ENCODE assay signal across 8 mouse cellular contexts in the genomic region with DNA sequence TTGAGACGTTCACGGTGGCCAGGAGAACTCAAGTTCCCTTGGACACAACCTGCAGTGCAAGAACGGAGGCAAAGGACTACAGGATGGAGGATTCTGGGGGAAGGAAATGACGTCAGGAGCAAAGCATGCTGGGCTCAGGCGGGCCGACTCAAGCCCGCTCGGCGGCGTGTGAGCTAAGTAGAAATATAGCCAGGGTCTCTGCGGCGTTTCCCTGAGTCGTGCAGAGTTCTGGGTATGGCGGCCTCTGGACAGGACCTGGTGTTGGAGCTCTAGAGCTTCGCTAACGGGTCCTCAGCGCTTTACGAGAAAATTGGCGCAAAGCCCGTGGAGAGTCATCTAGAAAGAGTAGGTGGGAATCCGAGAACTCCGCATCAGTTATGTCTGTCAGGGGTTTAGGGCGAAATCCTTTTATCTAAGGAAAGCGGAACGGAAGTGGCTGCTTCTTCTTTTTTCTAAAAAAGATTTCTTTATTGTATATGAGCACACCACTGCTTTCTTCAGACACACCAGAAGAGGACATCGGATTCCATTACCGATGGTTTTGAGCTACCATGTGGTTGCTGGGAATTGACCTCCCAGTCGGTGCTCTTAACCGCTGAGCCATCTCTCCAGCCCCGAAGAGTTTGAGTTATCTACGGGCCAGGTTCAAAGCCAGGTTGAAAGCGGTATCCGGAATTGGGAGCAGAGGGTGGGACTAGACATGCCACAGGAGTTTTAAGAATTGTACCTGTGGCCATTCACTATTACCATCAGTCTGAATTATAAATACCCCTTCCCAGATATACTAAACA. TPM values are rescaled to one million over a fixed set of nuclear protein-coding genes. Genes with fewer than 3 reads are reported as not detected.
DNase-seq lines count a peak whose midpoint lies in the region; ATAC-seq and TF ChIP-seq lines count a peak whose summit lies in the region.

Gemin6 (plus strand) TSS at position 116 of the 791 bp plus-strand sequence.

- H3K27ac ChIP-seq in forebrain, embryonic 16.5 days (ENCODE audit: low read length) = peak within 1 kb of the TSS; percentile 85
- peak within 1 kb of the TSS; percentile 88 for H3K27ac ChIP-seq in lung, embryonic 15.5 days

- no peaks in the 10 kb centered on the region for H3K9me3 ChIP-seq in G1E (replicated peaks)
- no peaks in the 10 kb centered on the region for H3K9me3 ChIP-seq in forebrain, embryonic 16.5 days (ENCODE audit: control insufficient read depth, low read length)
- no peaks in the 10 kb centered on the region for H3K9me3 ChIP-seq in lung, embryonic 15.5 days

- H3K4me1 ChIP-seq in G1E (ENCODE audit: insufficient read depth, low read depth, low read length) = peaks cover 46% of the 10 kb centered on the region
- peaks cover 10% of the 10 kb centered on the region for H3K4me1 ChIP-seq in forebrain, embryonic 16.5 days (replicated peaks; ENCODE audit: control insufficient read depth, insufficient read depth, low read length)
- peaks cover 4% of the 10 kb centered on the region; the same call in 1 of the 2 replicates for H3K4me1 ChIP-seq in lung, embryonic 15.5 days

- H3K4me2 ChIP-seq in forebrain, embryonic 16.5 days (ENCODE audit: low read length) = peak within 1 kb of the TSS; percentile 81
- H3K4me2 ChIP-seq in lung, embryonic 15.5 days = peak within 1 kb of the TSS; percentile 63

- DNase-seq in G1E (ENCODE audit: low spot score) = peak; percentile 76
- peak; percentile 90 to 93 for DNase-seq in cerebellum, adult 18-20 months
- peak; percentile 84 for DNase-seq in heart, postnatal 4 days
- peak; percentile 83 to 84 for DNase-seq in layer of hippocampus, adult 8-10 months (ENCODE audit: low spot score in 2 of 2)
- peak; percentile 76 for DNase-seq in ovary, adult 18-20 months (ENCODE audit: low spot score)
- DNase-seq in thymus, postnatal 0 days (ENCODE audit: low spot score) = peak; percentile 92

- no peak for TF ChIP-seq CTCF in G1E (IDR thresholded peaks at IDR 0.05; ENCODE audit: low read depth, low read length)

- H3K9ac ChIP-seq in forebrain, embryonic 16.5 days (replicated peaks; ENCODE audit: low read depth, low read length) = peak within 1 kb of the TSS; percentile 68
- H3K9ac ChIP-seq in lung, embryonic 15.5 days = peak within 1 kb of the TSS; percentile 62

- no peaks in the 10 kb centered on the region for H3K27me3 ChIP-seq in G1E (ENCODE audit: insufficient read depth, low read length)
- no peaks in the 10 kb centered on the region for H3K27me3 ChIP-seq in forebrain, embryonic 16.5 days (replicated peaks; ENCODE audit: control insufficient read depth, insufficient read depth, low read length)
- no peaks in the 10 kb centered on the region for H3K27me3 ChIP-seq in lung, embryonic 15.5 days

- ATAC-seq in G1E (ENCODE audit: extremely low read depth, insufficient number of reproducible peaks, low FRiP score, poor library complexity, severe bottlenecking) = peak; percentile 86
- peak; percentile 99 for ATAC-seq in forebrain, embryonic 16.5 days
- peak; percentile 96 for ATAC-seq in lung, embryonic 15.5 days (ENCODE audit: borderline replicate concordance, extremely low read depth, low FRiP score, low TSS enrichment)

- WGBS in forebrain, embryonic 16.5 days = under 1% methylated on average over 33 of the region's 33 CpGs
- under 1% methylated on average over 33 of the region's 33 CpGs for WGBS in lung, embryonic 15.5 days

- peak within 1 kb of the TSS; percentile 71 for H3K4me3 ChIP-seq in G1E (ENCODE audit: low read depth, low read length)
- peak within 1 kb of the TSS; percentile 66 for H3K4me3 ChIP-seq in forebrain, embryonic 16.5 days (replicated peaks; ENCODE audit: low read length)
- peak within 1 kb of the TSS; percentile 57 for H3K4me3 ChIP-seq in lung, embryonic 15.5 days

- H3K36me3 ChIP-seq in G1E (replicated peaks) = peaks cover 23% of the 10 kb centered on the region
- H3K36me3 ChIP-seq in forebrain, embryonic 16.5 days (ENCODE audit: control insufficient read depth, insufficient read depth) = no peaks in the 10 kb centered on the region
- H3K36me3 ChIP-seq in lung, embryonic 15.5 days = peaks cover 3% of the 10 kb centered on the region; the same call in 1 of the 2 replicates

RNA-seq across cellular contexts. Expression of gene Gemin6, which starts in this region (rescaled TPM):
- total RNA-seq in G1E (2014; fragmentation: Nextera tagmentation) (28.8 and 30.9 TPM in 2 replicates), G1E (2017) (42.7 and 43.7 TPM in 2 replicates)
- polyA plus RNA-seq in G1E (2012) = 0.96 and 1.4 TPM in 2 replicates
- polyA plus RNA-seq in forebrain, embryonic 16.5 days (2015; fragmentation: Nextera tagmentation; extraction: Ambion mirVana) = 25.2 and 25.8 TPM in 2 replicates
- total RNA-seq in heart, postnatal 4 days (2021) = 1 to 10 TPM; 6.1 to 7.8 TPM
- 1 to 10 TPM; 4.9 to 6.5 (median 5.6) TPM for total RNA-seq in layer of hippocampus, adult 8-10 months (2022)
- 42.7 and 46.1 TPM in 2 replicates for polyA plus RNA-seq in lung, embryonic 15.5 days (2015; fragmentation: Nextera tagmentation; extraction: Ambion mirVana)
- polyA plus RNA-seq in thymus, postnatal 0 days (2015; fragmentation: Nextera tagmentation; extraction: Ambion mirVana) = 41.4 and 50.8 TPM in 2 replicates

Comparison
In these comparisons a context has a peak if more than half of its experiments do, and no peak if none do; other contexts are left out.
1. Peak in every context shown above with its lines: DNase-seq, ATAC-seq, H3K4me3 ChIP-seq and H3K27ac ChIP-seq.
2. RNA of gene Gemin6 (polyA plus RNA-seq): 42.7 to 46.1 TPM in lung, embryonic 15.5 days, 41.4 to 50.8 TPM in thymus, postnatal 0 days and 25.2 to 25.8 TPM in forebrain, embryonic 16.5 days; 0.96 to 1.4 TPM in G1E; every median in the first group is over 10 times any median in the second.